8 mouse cellular contexts compared by ENCODE assay signal in genomic region chr13:75089721-75090410, GRCm38 (mm10). TPM values are rescaled to one million over a fixed set of nuclear protein-coding genes. Genes with fewer than 3 reads are reported as not detected.
DNase-seq lines count a peak whose midpoint lies in the region; ATAC-seq and TF ChIP-seq lines count a peak whose summit lies in the region.

TSS of gene Pcsk1 (plus strand) at chr13:75089826.

- H3K27me3 ChIP-seq in testis, adult 2 months (ENCODE audit: control insufficient read depth, insufficient read depth, low read length) = no peaks in the 10 kb centered on the region; the same call in 1 of the 2 replicates
- H3K27me3 ChIP-seq in hindbrain, embryonic 10.5 days (ENCODE audit: insufficient read depth, poor library complexity, severe bottlenecking) = peaks cover 10% of the 10 kb centered on the region
- H3K27me3 ChIP-seq in limb, embryonic 10.5 days (ENCODE audit: low read depth, poor library complexity, severe bottlenecking) = peaks cover 28% of the 10 kb centered on the region
- no peaks in the 10 kb centered on the region for H3K27me3 ChIP-seq in neural tube, embryonic 15.5 days (replicated peaks)

- no peaks in the 10 kb centered on the region for H3K9me3 ChIP-seq in hindbrain, embryonic 10.5 days
- no peaks in the 10 kb centered on the region for H3K9me3 ChIP-seq in limb, embryonic 10.5 days (replicated peaks)
- no peaks in the 10 kb centered on the region for H3K9me3 ChIP-seq in neural tube, embryonic 15.5 days (replicated peaks)

- no peak for TF ChIP-seq POLR2A in testis, adult 2 months (IDR thresholded peaks at IDR 0.05; ENCODE audit: control insufficient read depth, low read depth, low read length)

- TF ChIP-seq CTCF in testis, adult 2 months (IDR thresholded peaks at IDR 0.05; ENCODE audit: control insufficient read depth, insufficient read depth, insufficient replicate concordance, low read depth, low read length) = no peak

- peaks cover 3% of the 10 kb centered on the region for H3K4me1 ChIP-seq in testis, adult 2 months (ENCODE audit: control insufficient read depth, insufficient read depth, low read length)
- peaks cover 18% of the 10 kb centered on the region for H3K4me1 ChIP-seq in hindbrain, embryonic 10.5 days (replicated peaks)
- peaks cover 13% of the 10 kb centered on the region for H3K4me1 ChIP-seq in limb, embryonic 10.5 days
- peaks cover 19% of the 10 kb centered on the region; the same call in 1 of the 2 replicates for H3K4me1 ChIP-seq in neural tube, embryonic 15.5 days

- no peaks in the 10 kb centered on the region for H3K36me3 ChIP-seq in testis, adult 2 months (ENCODE audit: control insufficient read depth, insufficient read depth, low read length)
- H3K36me3 ChIP-seq in hindbrain, embryonic 10.5 days = no peaks in the 10 kb centered on the region
- H3K36me3 ChIP-seq in limb, embryonic 10.5 days = no peaks in the 10 kb centered on the region
- no peaks in the 10 kb centered on the region for H3K36me3 ChIP-seq in neural tube, embryonic 15.5 days

- peak within 1 kb of the TSS; percentile 88 for H3K4me2 ChIP-seq in neural tube, embryonic 15.5 days

- H3K4me3 ChIP-seq in testis, adult 2 months (ENCODE audit: control insufficient read depth, low read depth, low read length) = peak within 1 kb of the TSS; percentile 44
- H3K4me3 ChIP-seq in hindbrain, embryonic 10.5 days = peak within 1 kb of the TSS; percentile 61
- H3K4me3 ChIP-seq in limb, embryonic 10.5 days = peak within 1 kb of the TSS; percentile 46
- H3K4me3 ChIP-seq in neural tube, embryonic 15.5 days (replicated peaks) = peak within 1 kb of the TSS; percentile 56

- no peak within 1 kb of the TSS for H3K27ac ChIP-seq in testis, adult 2 months (ENCODE audit: control insufficient read depth, insufficient read depth, low read depth, low read length)
- peak within 1 kb of the TSS; percentile 74 for H3K27ac ChIP-seq in hindbrain, embryonic 10.5 days
- H3K27ac ChIP-seq in limb, embryonic 10.5 days = no peak within 1 kb of the TSS
- H3K27ac ChIP-seq in neural tube, embryonic 15.5 days (replicated peaks) = 0 out of 2 replicates have a peak within 1 kb of the TSS, but pooled peaks have one; percentile 37

- WGBS in hindbrain, embryonic 10.5 days = 2% methylated on average over 28 of the region's 28 CpGs
- 2% methylated on average over 28 of the region's 28 CpGs for WGBS in limb, embryonic 10.5 days
- under 1% methylated on average over 28 of the region's 28 CpGs for WGBS in neural tube, embryonic 15.5 days

- ATAC-seq in neural tube, embryonic 15.5 days (ENCODE audit: low FRiP score) = peak; percentile 86

- H3K9ac ChIP-seq in neural tube, embryonic 15.5 days (replicated peaks) = peak within 1 kb of the TSS; percentile 49

- no peak for DNase-seq in testis, postnatal 14 days (ENCODE audit: low spot score)
- DNase-seq in cerebellum, postnatal 25 days = peak; percentile 40 to 52
- peak; percentile 36 for DNase-seq in hindbrain, embryonic 10.5 days (ENCODE audit: low spot score)
- peak; percentile 32 for DNase-seq in limb, embryonic 10.5 days (ENCODE audit: low spot score)
- DNase-seq in gastrocnemius, postnatal 25 days = no peak
- no peak for DNase-seq in lung, postnatal 36 days

RNA-seq across cellular contexts. Expression of gene Pcsk1, which starts in this region (rescaled TPM):
- 0.07 and 0.08 TPM in 2 replicates for polyA plus RNA-seq in testis, adult 2 months (2012; rRNA removed)
- polyA plus RNA-seq in hindbrain, embryonic 10.5 days (2016; fragmentation: Nextera tagmentation; extraction: Ambion mirVana) = 0.68 and 0.90 TPM in 2 replicates
- polyA plus RNA-seq in limb, embryonic 10.5 days (2016; fragmentation: Nextera tagmentation; extraction: Ambion mirVana) = 0.10 and 0.23 TPM in 2 replicates
- polyA plus RNA-seq in neural tube, embryonic 15.5 days (2015; fragmentation: Nextera tagmentation; extraction: Ambion mirVana) = 3.6 and 3.7 TPM in 2 replicates
- total RNA-seq in gastrocnemius, postnatal 25 days (2021) = under 1 TPM; 0.21 to 0.33 TPM

Comparison
In these comparisons a context has a peak if more than half of its experiments do, and no peak if none do; other contexts are left out.
1. Peak in DNase-seq, H3K4me3 ChIP-seq and H3K27ac ChIP-seq in hindbrain, embryonic 10.5 days; RNA of the gene not detected or under 1 TPM.
2. Peak in DNase-seq and H3K4me3 ChIP-seq in limb, embryonic 10.5 days; RNA of the gene not detected or under 1 TPM.
3. DNase-seq: peak in cerebellum, postnatal 25 days (2 of 2); none in testis, postnatal 14 days (single experiment), gastrocnemius, postnatal 25 days (single experiment) and lung, postnatal 36 days (single experiment).
4. Peak in every context shown above with its lines, with median percentiles within 50 percentile points of each other: H3K4me3 ChIP-seq.